Mouse (Mus musculus): ENCODE data around the gene Asap3. TPM values are rescaled to one million over a fixed set of nuclear protein-coding genes. Genes with fewer than 3 reads are reported as not detected.

Gene Asap3
- polyA plus RNA-seq, 1 experiment: 8.5 TPM

- Histone ChIP-seq H3K4me1 (ENCODE audit: control insufficient read depth, insufficient read depth, low read length) (no peaks in the 10 kb centered on the region), H3K27ac (ENCODE audit: insufficient read depth, low read length) (no peak overlapping the region), H3K4me3 (ENCODE audit: insufficient read depth, low read length) (no peak overlapping the region)
- no peak for TF ChIP-seq POLR2A (IDR thresholded peaks at IDR 0.05; ENCODE audit: low read depth, low read length)
- no peak for TF ChIP-seq CTCF (IDR thresholded peaks at IDR 0.05; ENCODE audit: borderline replicate concordance, insufficient read depth, low read length)
These were observed 11.1 kb upstream of the Asap3 start for GRCm38 (mm10) chr4:136195029-136195428.

- TF ChIP-seq CTCF (IDR thresholded peaks at IDR 0.05; ENCODE audit: borderline replicate concordance, insufficient read depth, low read length): no peak
- no peak for TF ChIP-seq POLR2A (IDR thresholded peaks at IDR 0.05; ENCODE audit: low read depth, low read length)
- H3K4me3 ChIP-seq (ENCODE audit: insufficient read depth, low read length): no peak overlapping the region
- H3K4me1 ChIP-seq (ENCODE audit: control insufficient read depth, insufficient read depth, low read length): no peaks in the 10 kb centered on the region
- no peak overlapping the region for H3K27ac ChIP-seq (ENCODE audit: insufficient read depth, low read length)
These were observed 10.5 kb upstream of the Asap3 start for GRCm38 (mm10) chr4:136195629-136196028.

GRCm38 (mm10) chr4:136196201-136196600 is 10.0 kb upstream of the Asap3 start:
- TF ChIP-seq CTCF (IDR thresholded peaks at IDR 0.05; ENCODE audit: borderline replicate concordance, insufficient read depth, low read length): no peak
- no peak for TF ChIP-seq POLR2A (IDR thresholded peaks at IDR 0.05; ENCODE audit: low read depth, low read length)

GRCm38 (mm10) chr4:136198846-136199245 is 7.3 kb upstream of the Asap3 start:
- no peak overlapping the region for H3K27ac ChIP-seq (ENCODE audit: insufficient read depth, low read length)
- TF ChIP-seq POLR2A (IDR thresholded peaks at IDR 0.05; ENCODE audit: low read depth, low read length) (no peak), CTCF (IDR thresholded peaks at IDR 0.05; ENCODE audit: borderline replicate concordance, insufficient read depth, low read length) (no peak)
- no peaks in the 10 kb centered on the region for H3K4me1 ChIP-seq (ENCODE audit: control insufficient read depth, insufficient read depth, low read length)
- H3K4me3 ChIP-seq (ENCODE audit: insufficient read depth, low read length): no peak overlapping the region

More at GRCm38 (mm10) chr4:136196201-136196600, 10.0 kb upstream of the Asap3 start:
- Histone ChIP-seq H3K27ac (ENCODE audit: insufficient read depth, low read length) (no peak overlapping the region), H3K4me1 (ENCODE audit: control insufficient read depth, insufficient read depth, low read length) (no peaks in the 10 kb centered on the region), H3K4me3 (ENCODE audit: insufficient read depth, low read length) (no peak overlapping the region)

- Histone ChIP-seq H3K4me3 (ENCODE audit: insufficient read depth, low read length) (no peak overlapping the region), H3K4me1 (ENCODE audit: control insufficient read depth, insufficient read depth, low read length) (no peaks in the 10 kb centered on the region), H3K27ac (ENCODE audit: insufficient read depth, low read length) (no peak overlapping the region)
- TF ChIP-seq POLR2A (IDR thresholded peaks at IDR 0.05; ENCODE audit: low read depth, low read length): no peak
- peak; percentile 89 for TF ChIP-seq CTCF (IDR thresholded peaks at IDR 0.05; ENCODE audit: borderline replicate concordance, insufficient read depth, low read length)
These were observed 6.4 kb upstream of the Asap3 start for GRCm38 (mm10) chr4:136199562-136200292.

- H3K4me1 ChIP-seq (ENCODE audit: control insufficient read depth, insufficient read depth, low read length): no peaks in the 10 kb centered on the region; the same call in 1 of the 2 replicates
- H3K27ac ChIP-seq (ENCODE audit: insufficient read depth, low read length): no peak overlapping the region
- TF ChIP-seq CTCF (IDR thresholded peaks at IDR 0.05; ENCODE audit: borderline replicate concordance, insufficient read depth, low read length): peak; percentile 88
- TF ChIP-seq POLR2A (IDR thresholded peaks at IDR 0.05; ENCODE audit: low read depth, low read length): no peak
- no peak overlapping the region for H3K4me3 ChIP-seq (ENCODE audit: insufficient read depth, low read length)
These were observed 3.7 kb upstream of the Asap3 start for GRCm38 (mm10) chr4:136202509-136202908.

- TF ChIP-seq CTCF (IDR thresholded peaks at IDR 0.05; ENCODE audit: borderline replicate concordance, insufficient read depth, low read length) (no peak), POLR2A (IDR thresholded peaks at IDR 0.05; ENCODE audit: low read depth, low read length) (no peak)
- H3K4me3 ChIP-seq (ENCODE audit: insufficient read depth, low read length): no peak overlapping the region
- no peak overlapping the region for H3K27ac ChIP-seq (ENCODE audit: insufficient read depth, low read length)
These were observed 1.4 kb upstream of the Asap3 start for GRCm38 (mm10) chr4:136204775-136205174.

GRCm38 (mm10) chr4:136206943-136207342 is 778 bp downstream of the Asap3 start:
- no peak overlapping the region for H3K27ac ChIP-seq (ENCODE audit: insufficient read depth, low read length)
- H3K4me1 ChIP-seq (ENCODE audit: control insufficient read depth, insufficient read depth, low read length): peaks cover 3% of the 10 kb centered on the region; the same call in 1 of the 2 replicates
- TF ChIP-seq CTCF (IDR thresholded peaks at IDR 0.05; ENCODE audit: borderline replicate concordance, insufficient read depth, low read length): no peak
- no peak for TF ChIP-seq POLR2A (IDR thresholded peaks at IDR 0.05; ENCODE audit: low read depth, low read length)
- H3K4me3 ChIP-seq (ENCODE audit: insufficient read depth, low read length): peak overlapping the region; percentile 43

More at GRCm38 (mm10) chr4:136204775-136205174, 1.4 kb upstream of the Asap3 start:
- H3K4me1 ChIP-seq (ENCODE audit: control insufficient read depth, insufficient read depth, low read length): no peaks in the 10 kb centered on the region; the same call in 1 of the 2 replicates

GRCm38 (mm10) chr4:136210931-136211330 is 4.8 kb downstream of the Asap3 start:
- Histone ChIP-seq H3K4me1 (ENCODE audit: control insufficient read depth, insufficient read depth, low read length) (peaks cover 3% of the 10 kb centered on the region; the same call in 1 of the 2 replicates), H3K27ac (ENCODE audit: insufficient read depth, low read length) (no peak overlapping the region), H3K4me3 (ENCODE audit: insufficient read depth, low read length) (no peak overlapping the region)
- TF ChIP-seq CTCF (IDR thresholded peaks at IDR 0.05; ENCODE audit: borderline replicate concordance, insufficient read depth, low read length): no peak
- TF ChIP-seq POLR2A (IDR thresholded peaks at IDR 0.05; ENCODE audit: low read depth, low read length): no peak

- no peak overlapping the region for H3K4me3 ChIP-seq (ENCODE audit: insufficient read depth, low read length)
These were observed 7.5 kb downstream of the Asap3 start for GRCm38 (mm10) chr4:136213629-136214028.

More at GRCm38 (mm10) chr4:136213629-136214028, 7.5 kb downstream of the Asap3 start:
- Histone ChIP-seq H3K4me1 (ENCODE audit: control insufficient read depth, insufficient read depth, low read length) (peaks cover 6% of the 10 kb centered on the region; the same call in 1 of the 2 replicates), H3K27ac (ENCODE audit: insufficient read depth, low read length) (no peak overlapping the region)
- TF ChIP-seq CTCF (IDR thresholded peaks at IDR 0.05; ENCODE audit: borderline replicate concordance, insufficient read depth, low read length) (no peak), POLR2A (IDR thresholded peaks at IDR 0.05; ENCODE audit: low read depth, low read length) (no peak)

Measured in embryonic fibroblast, embryonic 13.5 days (primary cell).